Mouse (Mus musculus) adrenal gland, postnatal 4 days (tissue): ENCODE data around the gene Tmprss3. TPM values are rescaled to one million over a fixed set of nuclear protein-coding genes. Genes with fewer than 3 reads are reported as not detected.
A peak's percentile ranks its signal among the peaks of the same experiment; 100 is the strongest.

Source experiments
- DNase-seq, 2 experiments: peaks; one replicate each; pipeline ENCODE4 v3.0.0; 2021 to 2022; ENCODE audit warnings: low spot score in 2 of 2, mixed read lengths in 2 of 2
- total RNA-seq, 2 experiments: library from RNA; stranded (reverse); gene quantifications; 2 replicates each; pipeline ENCODE4 v1.2.3; 2021

Gene Tmprss3
- total RNA-seq, 2 experiments from 2014 or later, result 0.11 TPM; not detected in 1

GRCm38 (mm10) chr17:31138398-31138797, 60.4 kb downstream of the Tmprss3 start:
- peak in 1 of 2 experiments; percentile 31 for DNase-seq

GRCm38 (mm10) chr17:31136821-31137220, 62.0 kb downstream of the Tmprss3 start:
- DNase-seq, result no peak

- no peak for DNase-seq
These were observed 62.5 kb downstream of the Tmprss3 start for GRCm38 (mm10) chr17:31136291-31136690.

GRCm38 (mm10) chr17:31134913-31135312, 63.9 kb downstream of the Tmprss3 start:
- DNase-seq, result no peak

- no peak for DNase-seq
These were observed 65.0 kb downstream of the Tmprss3 start for GRCm38 (mm10) chr17:31133776-31134175.

- no peak for DNase-seq
These were observed 67.4 kb downstream of the Tmprss3 start for GRCm38 (mm10) chr17:31131269-31131821.

GRCm38 (mm10) chr17:31129452-31129851, 69.3 kb downstream of the Tmprss3 start, which contains the start of gene Tff3:
TSS of gene Tff3 (minus strand) at chr17:31129646.
- no peak for DNase-seq

Other genes with a start within 250 kb of the Tmprss3 start
- gene Umodl1, start 244.3 kb downstream of the Tmprss3 start, total RNA-seq, result under 1 TPM in 1 of 2 experiments, not detected in 1; 0.08 TPM
- 10 to 100 TPM; 15.4 to 17.2 TPM for gene Abcg1, start 141.3 kb downstream of the Tmprss3 start, total RNA-seq
- not detected for gene Tff3, start 69.3 kb downstream of the Tmprss3 start, total RNA-seq
- 10 to 100 TPM in 1 of 2 experiments, not detected in 1; 35.5 TPM for gene Tff2, start 54.7 kb downstream of the Tmprss3 start, total RNA-seq
- gene Tff1, start 33.7 kb downstream of the Tmprss3 start, total RNA-seq, result not detected
- under 1 TPM; 0.11 to 0.23 TPM for gene Ubash3a, start 8.9 kb upstream of the Tmprss3 start, total RNA-seq
- gene Rsph1, start 78.4 kb upstream of the Tmprss3 start, total RNA-seq, result 1 to 10 TPM; 5.5 TPM
- gene Slc37a1, start 87.8 kb upstream of the Tmprss3 start, total RNA-seq, result 10 to 100 TPM; 14.2 to 14.9 TPM
- gene Pde9a, start 187.2 kb upstream of the Tmprss3 start, total RNA-seq, result 10 to 100 TPM in 1 of 2 experiments, 1 to 10 TPM in 1; 6.3 to 12.6 TPM